Mouse (Mus musculus) hindbrain, postnatal 0 days (tissue): ENCODE results near the gene Arf4. TPM values are rescaled to one million over a fixed set of nuclear protein-coding genes. Genes with fewer than 3 reads are reported as not detected.

Source experiments
- ATAC-seq: fragments of 200-750 bp; cut with Nextera tagmentation; 2 replicates; pipeline ENCODE4 v1.8.0; 2017; ENCODE audit warnings: mild to moderate bottlenecking, moderate TSS enrichment, moderate library complexity
- DNase-seq: peaks from one replicate; pipeline ENCODE4 v3.0.0-alpha.2; 2015; ENCODE audit warnings: low spot score
- H3K27ac ChIP-seq: fragments of 300-500 bp; sonication (generic); 2 replicates; pipeline ENCODE4 v1.5.1; 2014; ENCODE audit warnings: mild to moderate bottlenecking
- H3K27me3 ChIP-seq: fragments of 300-500 bp; sonication (generic); 2 replicates; pipeline ENCODE4 v1.6.1; 2014; ENCODE audit warnings: low read length, mixed read lengths; ENCODE audit not compliant: insufficient read depth
- H3K36me3 ChIP-seq: fragments of 300-500 bp; sonication (generic); 2 replicates; pipeline ENCODE4 v1.6.1; 2014; ENCODE audit warnings: low read length, mixed read lengths; ENCODE audit not compliant: insufficient read depth
- H3K4me1 ChIP-seq: fragments of 300-500 bp; sonication (generic); 2 replicates; pipeline ENCODE4 v1.6.1; 2014; ENCODE audit warnings: antibody characterized with exemption, low read length, mixed read lengths; ENCODE audit not compliant: insufficient read depth
- H3K4me2 ChIP-seq: fragments of 300-500 bp; sonication (generic); 2 replicates; pipeline ENCODE4 v1.6.1; 2014; ENCODE audit warnings: low read depth, mild to moderate bottlenecking, low read length, moderate library complexity, mixed read lengths
- H3K4me3 ChIP-seq: fragments of 300-500 bp; sonication (generic); 2 replicates; pipeline ENCODE4 v1.5.1; 2014; ENCODE audit warnings: low read length
- H3K9ac ChIP-seq: fragments of 300-500 bp; sonication (generic); replicated peaks from 2 replicates; pipeline ENCODE4 v1.6.1; 2014; ENCODE audit warnings: mild to moderate bottlenecking, low read length, moderate library complexity, mixed read lengths
- H3K9me3 ChIP-seq: fragments of 300-500 bp; sonication (generic); 2 replicates; pipeline ENCODE4 v1.6.1; 2016; ENCODE audit warnings: low read length, mixed read lengths
- CTCF ChIP-seq: IDR thresholded peaks from 2 replicates; pipeline ENCODE4 v1.5.1; 2016; ENCODE audit warnings: antibody characterized with exemption, control low read depth, low read depth
- WGBS: fragments of 180-500 bp; shearing (Covaris S2); extraction: QIAGEN DNeasy Blood & Tissue Kit; methylation state at CpG from one replicate; pipeline ENCODE4 v1.1.7; 2014; 5-methylcytosine and 5-hydroxymethylcytosine counted together
- polyA plus RNA-seq: library from polyadenylated mRNA; unstranded; fragments of >200 nt; fragmentation: Nextera tagmentation; extraction: Ambion mirVana; gene quantifications from 2 replicates; pipeline ENCODE4 v1.2.1, GENCODE M21; 2015
- total RNA-seq: library from RNA; depleted of rRNA; stranded (reverse); fragments of >200 nt; gene quantifications from 2 replicates; pipeline ENCODE4 v1.2.3, GENCODE M21; 2014

Gene Arf4
- total and polyA plus RNA-seq, 2 experiments from 2014 or later: 119 to 395 TPM

DNA sequence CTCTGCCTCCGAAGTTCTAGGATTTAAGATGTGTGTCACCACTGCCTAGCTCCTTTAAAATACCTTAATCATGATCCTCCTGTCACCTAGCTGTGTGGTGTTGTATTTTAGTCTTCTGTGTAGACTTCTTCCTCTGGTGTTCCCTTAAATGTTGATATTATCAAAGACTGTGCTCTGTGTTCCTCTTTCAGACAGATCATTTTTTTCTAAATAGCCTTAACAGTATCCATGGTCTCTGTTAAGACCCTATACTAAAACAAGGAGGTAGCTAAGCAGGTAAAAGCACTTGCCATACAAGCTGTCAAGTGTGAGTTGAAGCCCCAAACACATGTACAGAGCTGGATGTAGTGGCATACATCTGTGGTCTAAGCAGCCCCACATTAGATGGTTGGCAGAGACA is 28.2 kb upstream of the Arf4 start:
- DNase-seq: no peak
- Histone ChIP-seq H3K27ac (no peak overlapping the region), H3K27me3 (no peaks in the 10 kb centered on the region), H3K4me3 (no peak overlapping the region), H3K9me3 (no peaks in the 10 kb centered on the region), H3K4me2 (no peak overlapping the region), H3K36me3 (peaks cover 47% of the 10 kb centered on the region), H3K4me1 (no peaks in the 10 kb centered on the region), H3K9ac (no peak overlapping the region)
- ATAC-seq: no peak
- no peak for TF ChIP-seq CTCF
- WGBS: 95% methylated on average over 1 of the region's 1 CpGs

DNA sequence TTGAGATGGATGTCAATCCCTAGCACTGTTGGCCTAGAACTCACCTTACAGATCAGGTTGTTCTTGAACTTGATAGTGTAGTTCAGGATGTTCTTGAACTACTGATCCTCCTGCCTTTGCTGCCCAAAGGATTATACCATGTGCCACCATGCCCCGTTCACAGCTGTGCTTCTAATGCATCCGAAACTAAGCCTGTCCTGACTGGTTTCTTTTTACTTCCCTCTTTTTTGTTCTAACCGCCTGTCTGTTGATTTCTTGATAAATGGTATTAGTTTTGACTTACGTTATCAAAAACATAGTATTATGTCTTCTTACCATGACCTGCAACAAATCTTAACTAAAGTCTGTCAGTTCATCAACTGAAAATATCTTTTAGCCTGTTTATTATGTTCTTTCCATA is 27.2 kb upstream of the Arf4 start:
- WGBS: 94% methylated on average over 4 of the region's 4 CpGs

DNA sequence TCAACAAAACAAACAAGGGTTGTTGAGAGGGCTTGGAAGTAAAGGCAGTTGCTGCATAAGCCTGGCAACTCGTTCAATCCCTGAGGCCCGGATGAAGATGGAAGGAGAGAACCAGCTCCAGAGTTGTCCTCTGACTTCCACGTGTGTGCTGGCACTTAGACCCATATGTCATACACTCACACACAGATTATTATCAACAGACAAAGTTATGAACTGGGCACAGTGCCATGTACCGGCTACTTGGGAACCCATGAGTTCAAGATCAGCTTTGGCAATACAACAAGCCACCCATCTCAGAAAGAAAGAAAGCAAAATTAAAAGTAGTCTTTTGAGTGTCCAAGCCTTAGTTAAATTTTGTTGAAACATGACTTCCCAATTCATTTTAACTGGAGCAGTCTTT is 12.6 kb upstream of the Arf4 start:
- DNase-seq: no peak
- Histone ChIP-seq H3K4me2 (no peak overlapping the region), H3K4me1 (no peaks in the 10 kb centered on the region), H3K27ac (no peak overlapping the region), H3K9ac (no peak overlapping the region), H3K27me3 (no peaks in the 10 kb centered on the region), H3K4me3 (no peak overlapping the region), H3K9me3 (no peaks in the 10 kb centered on the region), H3K36me3 (peaks cover 58% of the 10 kb centered on the region)
- TF ChIP-seq CTCF: no peak
- 89% methylated on average over 4 of the region's 4 CpGs for WGBS
- ATAC-seq: no peak

More for the DNA sequence above, 27.2 kb upstream of the Arf4 start:
- Histone ChIP-seq H3K9me3 (no peaks in the 10 kb centered on the region), H3K27ac (no peak overlapping the region), H3K4me3 (no peak overlapping the region), H3K9ac (no peak overlapping the region), H3K4me1 (no peaks in the 10 kb centered on the region), H3K36me3 (peaks cover 43% of the 10 kb centered on the region), H3K27me3 (no peaks in the 10 kb centered on the region), H3K4me2 (no peak overlapping the region)
- ATAC-seq (no peak), DNase-seq (no peak)
- TF ChIP-seq CTCF: no peak

DNA sequence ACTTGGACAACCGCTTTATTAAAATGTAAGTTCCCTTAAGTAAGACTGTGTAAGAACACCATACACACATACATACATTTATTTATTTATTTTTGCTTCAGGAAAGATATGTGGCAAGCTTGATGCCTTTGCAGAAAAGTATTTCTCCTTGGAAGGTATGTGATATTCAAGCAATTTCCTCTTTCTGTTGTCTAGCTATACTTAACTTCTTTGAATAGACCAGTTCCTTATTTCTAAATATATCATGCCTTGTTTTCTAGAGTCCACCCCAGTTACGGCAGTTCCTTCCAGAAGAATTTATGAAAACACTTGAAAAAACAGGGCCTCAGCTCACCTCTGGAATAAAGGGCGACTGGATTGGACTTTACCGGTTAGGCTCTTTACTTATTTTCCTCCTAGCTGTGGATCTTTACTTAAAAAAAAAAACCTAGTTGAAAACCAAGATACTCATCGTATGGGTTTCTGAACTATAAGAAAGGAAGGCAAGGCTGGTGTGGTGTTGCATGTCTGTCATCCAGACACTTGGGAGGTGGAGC is 11.2 kb upstream of the Arf4 start:
- no peak for ATAC-seq
- 94% methylated on average over 5 of the region's 5 CpGs for WGBS
- Histone ChIP-seq H3K36me3 (peaks cover 57% of the 10 kb centered on the region), H3K9me3 (no peaks in the 10 kb centered on the region), H3K4me1 (no peaks in the 10 kb centered on the region), H3K4me2 (no peak overlapping the region), H3K4me3 (no peak overlapping the region), H3K9ac (no peak overlapping the region), H3K27me3 (no peaks in the 10 kb centered on the region), H3K27ac (no peak overlapping the region)
- DNase-seq: no peak
- TF ChIP-seq CTCF: no peak

DNA sequence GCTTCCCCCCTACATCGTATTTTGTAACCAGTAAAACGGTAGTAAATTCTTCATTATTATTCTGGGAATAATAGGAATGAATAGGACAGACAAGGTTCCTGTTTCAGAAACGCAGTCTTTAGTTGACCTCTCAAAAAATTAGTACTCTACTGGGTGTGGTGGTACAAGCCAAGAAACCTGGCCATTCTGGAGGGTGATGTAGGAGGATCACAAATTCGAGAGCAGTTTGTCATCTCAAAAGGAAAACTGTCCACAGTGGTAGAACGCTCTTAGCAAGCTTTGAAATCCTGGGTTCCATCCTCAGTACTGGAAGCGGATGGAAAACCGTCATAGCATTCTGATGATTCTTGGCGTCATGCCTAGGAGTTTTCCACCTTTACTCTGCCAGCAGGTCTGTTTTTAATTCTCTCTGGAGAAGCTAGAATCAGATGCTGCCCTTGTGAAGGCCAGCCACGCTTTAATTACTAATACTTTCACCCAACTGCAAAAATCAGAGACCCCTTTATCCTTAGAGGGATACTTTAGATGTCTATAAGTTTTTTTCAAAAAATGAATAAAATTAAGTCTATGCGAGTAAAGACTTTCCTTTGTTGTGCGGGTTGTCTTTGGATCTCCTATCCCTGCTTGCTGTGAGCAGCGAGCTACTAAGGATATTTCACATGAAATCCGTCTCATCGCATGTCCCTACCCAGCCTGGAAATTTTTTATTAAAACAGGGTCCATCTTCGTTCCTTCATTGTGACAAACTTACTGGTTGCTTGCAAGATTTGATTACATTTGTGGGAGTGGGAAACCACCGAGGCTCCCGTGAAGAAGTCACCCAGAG is 636 bp upstream of the Arf4 start:
- peak overlapping the region; percentile 96 for H3K27ac ChIP-seq
- peak overlapping the region; percentile 44 for H3K9ac ChIP-seq
- no peaks in the 10 kb centered on the region for H3K27me3 ChIP-seq
- no peaks in the 10 kb centered on the region; the same call in 1 of the 2 replicates for H3K4me1 ChIP-seq
- ATAC-seq: no peak; the same call in 1 of the 2 replicates
- no peaks in the 10 kb centered on the region for H3K9me3 ChIP-seq
- peak overlapping the region; percentile 91 for H3K4me2 ChIP-seq
- no peak for TF ChIP-seq CTCF
- H3K36me3 ChIP-seq: peaks cover 2% of the 10 kb centered on the region; the same call in 1 of the 2 replicates
- peak; percentile 44 for DNase-seq
- WGBS: 26% methylated on average over 17 of the region's 17 CpGs
- peak overlapping the region; percentile 83 for H3K4me3 ChIP-seq

DNA sequence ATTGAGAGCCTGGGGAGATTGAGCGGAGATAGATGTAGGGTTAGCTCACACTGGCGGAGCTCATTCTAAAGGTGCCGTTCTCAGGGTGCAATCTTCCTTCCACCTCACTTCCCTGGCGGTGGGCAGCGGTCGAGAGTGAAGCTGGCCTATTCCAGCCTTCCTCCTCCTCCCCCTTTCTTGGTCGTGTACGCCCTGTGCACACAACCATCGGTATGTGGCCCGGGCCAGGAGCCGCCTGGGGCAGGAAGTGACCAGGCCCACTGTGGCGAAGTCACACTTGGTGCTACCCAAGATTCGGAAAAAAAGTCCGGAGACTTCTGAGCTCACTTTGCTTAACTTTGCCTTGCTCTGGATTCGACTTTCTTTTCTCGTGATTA is 822 bp downstream of the Arf4 start:
- Histone ChIP-seq H3K9ac (peak overlapping the region; percentile 80), H3K4me2 (peak overlapping the region; percentile 91), H3K9me3 (no peaks in the 10 kb centered on the region), H3K27ac (peak overlapping the region; percentile 96), H3K36me3 (no peaks in the 10 kb centered on the region), H3K4me3 (peak overlapping the region; percentile 83), H3K27me3 (no peaks in the 10 kb centered on the region), H3K4me1 (no peaks in the 10 kb centered on the region; the same call in 1 of the 2 replicates)
- ATAC-seq: no peak
- no peak for TF ChIP-seq CTCF
- under 1% methylated on average over 16 of the region's 16 CpGs for WGBS
- peak; percentile 47 for DNase-seq

DNA sequence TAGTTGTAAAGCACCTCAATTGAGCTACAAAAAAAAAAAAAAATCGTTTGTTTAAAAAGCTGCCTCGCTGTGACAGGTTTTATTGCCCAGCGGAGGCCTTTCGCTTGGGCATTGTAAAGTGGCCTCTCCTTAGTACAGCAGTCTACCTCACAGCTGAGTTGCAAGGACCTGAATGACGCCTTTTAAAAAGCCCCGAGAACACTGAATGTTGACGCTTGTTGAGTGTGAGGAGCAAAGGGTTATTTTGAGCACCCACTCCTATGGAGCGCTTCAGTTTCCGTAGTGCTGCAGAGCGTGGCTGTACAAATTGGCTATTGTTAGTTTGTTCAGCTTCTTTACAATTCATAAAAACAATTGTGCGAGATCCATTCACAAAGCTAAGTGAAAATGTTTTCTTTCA is 1.4 kb downstream of the Arf4 start:
- Histone ChIP-seq H3K4me1 (no peaks in the 10 kb centered on the region; the same call in 1 of the 2 replicates), H3K4me2 (peak overlapping the region; percentile 91), H3K27ac (peak overlapping the region; percentile 96; the same call in 1 of the 2 replicates), H3K9me3 (no peaks in the 10 kb centered on the region), H3K36me3 (no peaks in the 10 kb centered on the region), H3K27me3 (no peaks in the 10 kb centered on the region), H3K4me3 (peak overlapping the region; percentile 83), H3K9ac (peak overlapping the region; percentile 80)
- TF ChIP-seq CTCF: no peak
- WGBS: 2% methylated on average over 11 of the region's 11 CpGs
- DNase-seq: no peak
- ATAC-seq: no peak
